Comparison of ENCODE assay signal across 26 mouse cellular contexts in the genomic region with DNA sequence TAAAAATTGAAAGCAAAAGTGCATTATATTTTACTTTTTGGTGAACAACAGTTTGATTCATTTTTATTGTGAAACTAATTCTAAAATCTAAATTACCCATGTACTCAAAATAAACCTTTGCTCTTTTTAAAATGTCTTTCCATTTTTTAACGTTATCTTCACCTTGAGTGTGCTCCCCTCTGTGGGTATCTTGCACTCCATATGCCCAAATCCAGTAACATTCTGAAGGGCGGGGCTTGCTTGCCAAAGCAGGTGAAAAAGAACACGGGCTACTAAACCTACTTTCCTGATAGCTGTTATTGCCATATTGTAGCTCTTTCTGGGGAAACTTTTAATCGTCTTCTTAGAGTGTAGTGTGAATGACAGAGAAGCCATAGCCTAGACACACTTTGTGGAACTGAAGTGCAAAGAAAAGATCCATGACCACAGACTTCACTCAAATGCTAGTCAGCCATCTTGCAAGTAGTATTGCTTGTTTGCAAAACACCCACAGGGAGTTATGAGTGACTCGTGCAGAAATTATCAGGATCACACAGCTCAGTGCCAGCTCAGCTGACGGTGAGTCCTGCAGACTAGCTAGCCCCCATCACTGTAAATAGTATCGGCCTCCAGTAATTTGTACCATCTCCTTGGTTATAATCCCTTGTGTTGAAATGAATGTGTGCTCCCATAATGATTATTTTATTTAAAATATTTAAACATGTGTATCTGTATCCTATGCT.
DNase-seq lines count a peak whose midpoint lies in the region; ATAC-seq and TF ChIP-seq lines count a peak whose summit lies in the region.
"Had no signal": no experiment of that assay in that cellular context is flagged by ENCODE, and none has a peak within 500 bp of the region (broad histone marks: within the 10 kb centered on the region; RNA-seq: fewer than 3 reads in every experiment).

No protein-coding gene starts in this region.

- no peaks in the 10 kb centered on the region for H3K4me1 ChIP-seq in cerebellum, adult 2 months (ENCODE audit: control insufficient read depth, insufficient read depth, low read length)
- H3K4me1 ChIP-seq in liver, embryonic 15.5 days (replicated peaks), result no peaks in the 10 kb centered on the region
- H3K4me1 ChIP-seq: embryonic facial prominence, embryonic 12.5 days; forebrain, embryonic 12.5 days; limb, embryonic 10.5 days; midbrain, embryonic 12.5 days; neural tube, embryonic 12.5 days had no signal

- peak; percentile 83 for ATAC-seq in liver, embryonic 15.5 days (ENCODE audit: insufficient read depth)
- ATAC-seq: CD4-positive, CD25-positive, alpha-beta regulatory T cell, adult 4 months; inflammation-experienced regulatory T-cells, adult 6 months had no signal

- H3K27me3 ChIP-seq in cerebellum, adult 2 months (ENCODE audit: control insufficient read depth, insufficient read depth, low read length), result no peaks in the 10 kb centered on the region
- H3K27me3 ChIP-seq in liver, embryonic 15.5 days, result no peaks in the 10 kb centered on the region
- H3K27me3 ChIP-seq: embryonic facial prominence, embryonic 12.5 days; forebrain, embryonic 12.5 days; midbrain, embryonic 12.5 days; neural tube, embryonic 12.5 days had no signal

- peak; percentile 52 to 63 for DNase-seq in cerebellum, postnatal 10 days
- DNase-seq in cerebellum, adult 2 months, result no peak
- peak; percentile 66 for DNase-seq in 3T3-L1 (ENCODE audit: low read depth, low spot score)
- peak; percentile 30 for DNase-seq in fibroblast of lung, adult 2 months (ENCODE audit: low read depth)
- DNase-seq in layer of hippocampus, adult 18-20 months (ENCODE audit: low spot score in 2 of 2), result no peak
- DNase-seq in urinary bladder, adult 2 months (ENCODE audit: low spot score), result no peak
- no peak for DNase-seq in urinary bladder, postnatal 14 days (ENCODE audit: low spot score)
- DNase-seq: adrenal gland, adult 2 months; cerebellum, adult 8-10 months; heart, postnatal 4 days; kidney, adult 2 months; lung, postnatal 10 days; right cerebral cortex, postnatal 4 days; thymus, postnatal 36 days had no signal

- H3K4me3 ChIP-seq in cerebellum, adult 2 months (replicated peaks; ENCODE audit: insufficient read depth, low read depth, low read length), result no peak overlapping the region
- no peak overlapping the region for H3K4me3 ChIP-seq in liver, embryonic 15.5 days (replicated peaks)
- H3K4me3 ChIP-seq: embryonic facial prominence, embryonic 12.5 days; forebrain, embryonic 12.5 days; heart, embryonic 10.5 days; left cerebral cortex, adult 2 months; limb, embryonic 10.5 days; midbrain, embryonic 12.5 days; neural tube, embryonic 12.5 days had no signal

- H3K36me3 ChIP-seq in liver, embryonic 15.5 days (replicated peaks), result no peaks in the 10 kb centered on the region
- H3K36me3 ChIP-seq: embryonic facial prominence, embryonic 12.5 days; forebrain, embryonic 12.5 days; heart, embryonic 10.5 days; limb, embryonic 10.5 days; midbrain, embryonic 12.5 days; neural tube, embryonic 12.5 days had no signal

- no peak overlapping the region for H3K27ac ChIP-seq in cerebellum, adult 2 months (ENCODE audit: insufficient read depth, low read length)
- H3K27ac ChIP-seq in liver, embryonic 15.5 days (replicated peaks), result no peak overlapping the region
- H3K27ac ChIP-seq: embryonic facial prominence, embryonic 12.5 days; forebrain, embryonic 12.5 days; heart, embryonic 10.5 days; hindbrain, embryonic 14.5 days; kidney, postnatal 0 days; left cerebral cortex, adult 2 months; limb, embryonic 10.5 days; midbrain, embryonic 12.5 days; neural tube, embryonic 12.5 days had no signal

- 31% methylated on average over 7 of the region's 7 CpGs for WGBS in cerebellum, adult 2 months
- 41% methylated on average over 7 of the region's 7 CpGs for WGBS in liver, embryonic 15.5 days (ENCODE audit: insufficient replicate concordance)

- H3K9ac ChIP-seq in liver, embryonic 15.5 days, result no peak overlapping the region
- H3K9ac ChIP-seq: embryonic facial prominence, embryonic 12.5 days; forebrain, embryonic 12.5 days; hindbrain, embryonic 14.5 days; midbrain, embryonic 12.5 days; neural tube, embryonic 12.5 days had no signal

- TF ChIP-seq CTCF in cerebellum, adult 2 months (IDR thresholded peaks at IDR 0.05; ENCODE audit: borderline replicate concordance, insufficient read depth, low read depth, low read length), result no peak

- H3K4me2 ChIP-seq in liver, embryonic 15.5 days, result no peak overlapping the region
- H3K4me2 ChIP-seq: embryonic facial prominence, embryonic 12.5 days; forebrain, embryonic 12.5 days; hindbrain, embryonic 14.5 days; midbrain, embryonic 12.5 days; neural tube, embryonic 12.5 days had no signal

- no peak for TF ChIP-seq POLR2A in cerebellum, adult 2 months (IDR thresholded peaks at IDR 0.05; ENCODE audit: borderline replicate concordance, insufficient read depth, low read length)

- no peaks in the 10 kb centered on the region for H3K9me3 ChIP-seq in liver, embryonic 15.5 days (replicated peaks)
- H3K9me3 ChIP-seq: embryonic facial prominence, embryonic 12.5 days; forebrain, embryonic 12.5 days; heart, embryonic 10.5 days; limb, embryonic 10.5 days; midbrain, embryonic 12.5 days; neural tube, embryonic 12.5 days had no signal

Comparison
In these comparisons a context has a peak if more than half of its experiments do, and no peak if none do; other contexts are left out.
1. DNase-seq: peak in cerebellum, postnatal 10 days (2 of 2), 3T3-L1 (single experiment) and fibroblast of lung, adult 2 months (single experiment); none in cerebellum, adult 2 months (0 of 2), layer of hippocampus, adult 18-20 months (0 of 2), urinary bladder, adult 2 months (single experiment) and urinary bladder, postnatal 14 days (single experiment).